Mouse (Mus musculus): ENCODE data around the gene Brd2. TPM values are rescaled to one million over a fixed set of nuclear protein-coding genes. Genes with fewer than 3 reads are reported as not detected.

Brd2 gene
- total RNA-seq, 2 experiments from 2014 or later: 70.3 to 88.9 TPM

DNA sequence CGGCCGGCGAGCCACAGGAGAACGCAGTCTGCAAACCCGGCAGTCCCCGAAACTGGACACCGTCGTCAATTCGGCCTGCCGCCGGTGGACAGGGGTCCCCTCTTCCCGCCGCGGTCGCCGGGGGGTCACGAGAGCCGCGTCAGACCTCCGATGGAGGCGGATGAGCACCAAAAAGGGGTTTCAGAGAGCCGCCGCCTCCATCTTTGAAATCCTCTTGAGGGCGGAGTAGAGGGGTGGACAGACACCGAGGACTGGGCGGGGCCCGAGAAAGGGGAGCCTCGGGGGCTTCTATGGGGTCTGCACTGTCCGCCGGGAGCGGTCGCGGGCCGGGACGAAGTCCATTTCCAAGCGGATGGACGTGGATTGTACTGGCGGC, 3.6 kb downstream of the Brd2 start:
- intact Hi-C loops (cut with DNase I): no loop called here
- no peak for TF ChIP-seq CTCF (IDR thresholded peaks at IDR 0.05)
- DNase-seq: no peak
- Histone ChIP-seq H3K27ac (peak overlapping the region; percentile 99), H3K4me3 (peak overlapping the region; percentile 81)

GRCm38 (mm10) chr17:34118113-34118872, 4.1 kb downstream of the Brd2 start:
- Histone ChIP-seq H3K27ac (peak overlapping the region; percentile 99), H3K4me3 (peak overlapping the region; percentile 81)
- DNase-seq: no peak
- intact Hi-C loops (cut with DNase I): no loop called here
- no peak for TF ChIP-seq CTCF (IDR thresholded peaks at IDR 0.05)

- Histone ChIP-seq H3K4me3 (peak overlapping the region; percentile 81), H3K27ac (peak overlapping the region; percentile 99)
- TF ChIP-seq CTCF (IDR thresholded peaks at IDR 0.05): no peak
- intact Hi-C loops (cut with DNase I): no loop called here
- no peak for DNase-seq
Observed at GRCm38 (mm10) chr17:34117421-34118112, 4.9 kb downstream of the Brd2 start.

GRCm38 (mm10) chr17:34116736-34117370, 5.6 kb downstream of the Brd2 start:
- TF ChIP-seq CTCF (IDR thresholded peaks at IDR 0.05): no peak
- intact Hi-C loops (cut with DNase I): no loop called here
- no peak for DNase-seq
- Histone ChIP-seq H3K4me3 (peak overlapping the region; percentile 81), H3K27ac (peak overlapping the region; percentile 99)

GRCm38 (mm10) chr17:34114114-34114513, 8.3 kb downstream of the Brd2 start:
- no peak overlapping the region for H3K27ac ChIP-seq
- TF ChIP-seq CTCF (IDR thresholded peaks at IDR 0.05): no peak
- intact Hi-C loops (cut with DNase I): no loop called here
- H3K4me3 ChIP-seq: no peak overlapping the region
- no peak for DNase-seq

DNA sequence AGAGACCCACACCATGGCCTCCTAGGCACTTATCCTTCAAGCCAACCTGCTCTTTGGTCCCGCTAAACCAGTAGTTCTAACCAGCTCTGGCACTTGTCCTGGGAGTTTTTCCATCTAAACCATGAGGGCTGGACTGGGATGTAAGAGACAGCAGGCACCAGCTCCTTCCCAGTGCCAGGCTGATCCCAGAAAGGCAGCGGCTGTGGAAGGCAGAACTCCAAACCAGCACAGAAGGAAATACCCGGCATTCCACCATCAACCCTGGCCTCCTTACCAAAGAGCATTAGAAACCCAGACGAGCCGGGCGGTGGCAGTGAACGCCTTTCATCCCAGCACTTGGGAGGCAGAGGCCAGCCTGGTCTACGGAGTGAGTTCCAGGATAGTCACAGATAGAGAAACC, 12.1 kb downstream of the Brd2 start:
- Histone ChIP-seq H3K4me3 (no peak overlapping the region), H3K27ac (peak overlapping the region; percentile 20; the same call in 1 of the 2 replicates)
- DNase-seq: no peak
- intact Hi-C loops (cut with DNase I): no loop called here
- no peak for TF ChIP-seq CTCF (IDR thresholded peaks at IDR 0.05)

- H3K27ac ChIP-seq: 0 out of 2 replicates have a peak overlapping the region, but pooled peaks have one; percentile 5
- no peak overlapping the region for H3K4me3 ChIP-seq
- intact Hi-C loops (cut with DNase I): loop anchor here (5.0 to 10.0 kb wide), 2 partner anchors 72 to 125 kb away; partner anchors contain the start of genes Col11a2 and H2-Ob
- no peak for TF ChIP-seq CTCF (IDR thresholded peaks at IDR 0.05)
- DNase-seq: no peak
Observed at GRCm38 (mm10) chr17:34109806-34110195, 12.6 kb downstream of the Brd2 start.

DNA sequence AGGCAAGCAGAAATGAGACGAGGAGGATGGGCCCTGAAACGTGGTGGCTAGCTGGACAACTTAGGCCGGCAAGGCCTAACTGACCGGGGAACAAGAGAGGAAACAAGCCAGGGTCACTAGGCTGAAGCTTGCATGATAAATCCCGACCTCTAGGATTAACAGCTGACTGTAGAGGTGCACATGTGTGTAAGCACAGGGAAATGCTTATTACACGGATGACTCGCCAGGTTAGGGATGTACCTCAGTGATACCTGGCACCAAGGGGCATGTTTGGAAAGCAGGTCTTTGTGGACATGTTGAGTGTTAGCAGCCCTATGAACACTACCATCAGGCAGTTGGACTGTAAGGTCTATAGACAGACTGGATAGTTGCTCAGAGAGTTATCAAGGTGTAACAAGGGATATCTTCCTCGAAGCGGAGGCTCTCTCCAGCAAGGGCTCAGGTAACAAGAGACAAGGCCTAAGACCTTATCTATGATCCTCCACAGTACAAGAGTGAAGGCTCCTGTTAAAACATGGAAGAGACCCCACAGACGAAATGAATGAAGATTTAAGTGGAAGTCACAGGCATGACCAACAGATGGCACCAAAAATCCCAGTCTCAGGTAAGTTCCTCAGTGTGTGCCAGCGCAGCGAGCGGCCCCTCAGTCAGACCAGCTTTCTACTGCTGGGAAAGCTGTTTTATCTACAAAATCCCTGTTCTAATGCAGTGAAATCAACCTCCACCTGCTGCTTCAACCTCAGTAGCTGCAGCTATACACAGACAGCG, 13.2 kb downstream of the Brd2 start:
- DNase-seq: no peak
- intact Hi-C loops (cut with DNase I): loop anchor here (5.0 to 10.0 kb wide), 2 partner anchors 72 to 126 kb away; partner anchors contain the start of genes Col11a2 and H2-Ob
- peak; percentile 38; the same call in 1 of the 2 replicates for TF ChIP-seq CTCF (IDR thresholded peaks at IDR 0.05)
- H3K4me3 ChIP-seq: no peak overlapping the region
- H3K27ac ChIP-seq: 0 out of 2 replicates have a peak overlapping the region, but pooled peaks have one; percentile 5

DNA sequence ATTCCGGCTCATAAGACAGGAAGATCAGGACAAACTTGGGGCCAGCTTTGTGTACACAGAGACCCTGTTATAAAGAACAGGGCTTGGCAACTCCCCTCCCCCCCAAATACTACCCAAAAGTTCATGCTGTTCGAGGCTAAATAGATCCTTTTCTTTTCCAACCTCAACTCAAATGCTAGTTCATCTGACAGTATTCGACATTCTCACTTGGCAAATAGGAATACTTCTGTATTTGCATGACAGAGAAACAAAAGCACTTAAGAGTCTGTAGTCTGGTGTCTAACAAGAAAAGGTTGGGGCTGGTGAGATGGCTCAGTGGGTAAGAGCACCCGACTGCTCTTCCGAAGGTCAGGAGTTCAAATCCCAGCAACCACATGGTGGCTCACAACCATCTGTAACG, 14.0 kb downstream of the Brd2 start:
- no peak overlapping the region for H3K27ac ChIP-seq
- DNase-seq: no peak
- no peak overlapping the region for H3K4me3 ChIP-seq
- intact Hi-C loops (cut with DNase I): loop anchor here (5.0 to 10.0 kb wide), 2 partner anchors 71 to 126 kb away; partner anchors contain the start of genes Col11a2 and H2-Ob
- no peak for TF ChIP-seq CTCF (IDR thresholded peaks at IDR 0.05)

GRCm38 (mm10) chr17:34107109-34107867, 15.1 kb downstream of the Brd2 start:
- Histone ChIP-seq H3K4me3 (no peak overlapping the region), H3K27ac (no peak overlapping the region)
- no peak for DNase-seq
- no peak for TF ChIP-seq CTCF (IDR thresholded peaks at IDR 0.05)
- intact Hi-C loops (cut with DNase I): loop anchor here (5.0 to 10.0 kb wide), 2 partner anchors 70 to 128 kb away; partner anchors contain the start of genes Col11a2 and H2-Ob

DNA sequence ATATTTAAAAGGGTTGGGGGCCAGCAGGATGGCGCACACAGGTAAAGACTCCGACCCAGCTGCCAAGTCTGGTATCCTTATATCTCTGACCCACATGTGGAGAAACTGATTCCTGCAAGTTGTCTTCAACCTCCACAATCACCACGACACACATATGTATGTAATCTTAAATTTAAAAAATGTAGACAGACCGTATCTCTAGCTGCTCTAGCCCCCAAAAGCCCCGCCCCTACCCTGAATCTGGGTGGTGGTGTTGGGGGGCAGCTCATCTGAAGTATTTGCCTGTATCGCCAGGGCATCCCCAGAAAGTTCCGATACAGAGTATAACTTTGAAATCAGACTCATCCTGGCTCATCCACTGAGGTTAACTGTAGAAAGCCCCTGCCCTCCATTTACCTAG, 15.9 kb downstream of the Brd2 start:
- Histone ChIP-seq H3K27ac (no peak overlapping the region), H3K4me3 (no peak overlapping the region)
- TF ChIP-seq CTCF (IDR thresholded peaks at IDR 0.05): no peak
- DNase-seq: no peak
- intact Hi-C loops (cut with DNase I): loop anchor here (5.0 to 10.0 kb wide), 2 partner anchors 69 to 128 kb away; partner anchors contain the start of genes Col11a2 and H2-Ob

Measured in gastrocnemius, adult 2 months (tissue).